ENCODE assay signal across 33 mouse cellular contexts in genomic region chr8:26729351-26729750, GRCm38 (mm10).
"Had no signal": no experiment of that assay in that cellular context is flagged by ENCODE, and none has a peak within 500 bp of the region (broad histone marks: within the 10 kb centered on the region; RNA-seq: fewer than 3 reads in every experiment).

No protein-coding gene starts in this region.

- H3K27me3 ChIP-seq: heart, embryonic 12.5 days; hindbrain, embryonic 12.5 days; hindbrain, embryonic 15.5 days; intestine, embryonic 15.5 days; kidney, embryonic 15.5 days had no signal

- H3K27ac ChIP-seq: heart, embryonic 13.5 days; heart, embryonic 15.5 days; hindbrain, embryonic 10.5 days; hindbrain, embryonic 12.5 days; hindbrain, embryonic 14.5 days; hindbrain, embryonic 15.5 days; hindbrain, postnatal 0 days; intestine, embryonic 15.5 days; kidney, embryonic 15.5 days; kidney, postnatal 0 days; layer of hippocampus, adult 2 months; left cerebral cortex, adult 2 months had no signal

- H3K9me3 ChIP-seq: heart, embryonic 12.5 days; heart, embryonic 13.5 days; heart, embryonic 15.5 days; hindbrain, embryonic 10.5 days; hindbrain, embryonic 12.5 days; hindbrain, embryonic 15.5 days; intestine, embryonic 15.5 days; kidney, embryonic 15.5 days had no signal

- H3K4me2 ChIP-seq: heart, embryonic 11.5 days; heart, embryonic 12.5 days; heart, embryonic 13.5 days; heart, embryonic 15.5 days; hindbrain, embryonic 12.5 days; hindbrain, embryonic 14.5 days; hindbrain, embryonic 15.5 days; intestine, embryonic 15.5 days; kidney, embryonic 15.5 days had no signal

- H3K36me3 ChIP-seq: heart, embryonic 12.5 days; heart, embryonic 13.5 days; heart, embryonic 15.5 days; hindbrain, embryonic 10.5 days; hindbrain, embryonic 12.5 days; hindbrain, embryonic 15.5 days; intestine, embryonic 15.5 days; kidney, embryonic 15.5 days had no signal

- H3K4me1 ChIP-seq: heart, embryonic 15.5 days; hindbrain, embryonic 10.5 days; hindbrain, embryonic 12.5 days; hindbrain, embryonic 15.5 days; intestine, embryonic 15.5 days had no signal

- H3K9ac ChIP-seq: heart, embryonic 12.5 days; heart, embryonic 13.5 days; heart, embryonic 15.5 days; hindbrain, embryonic 12.5 days; hindbrain, embryonic 14.5 days; hindbrain, embryonic 15.5 days; intestine, embryonic 15.5 days; kidney, embryonic 15.5 days had no signal

- DNase-seq: heart, postnatal 10 days; heart, postnatal 14 days; heart, postnatal 36 days; heart, postnatal 4 days; kidney, adult 18-20 months; kidney, adult 2 months; kidney, adult 8-10 months; kidney, adult 9 months; kidney, postnatal 10 days; kidney, postnatal 14 days; kidney, postnatal 25 days; kidney, postnatal 36 days; kidney, postnatal 4 days; layer of hippocampus, adult 9-11 months; layer of hippocampus, postnatal 36 days had no signal

- ATAC-seq: hindbrain, embryonic 16.5 days; hindbrain, postnatal 0 days; inflammation-experienced regulatory T-cells, adult 6 months; intestine, embryonic 15.5 days; intestine, embryonic 16.5 days; intestine, postnatal 0 days had no signal

- H3K4me3 ChIP-seq: heart, embryonic 12.5 days; heart, embryonic 13.5 days; heart, embryonic 15.5 days; hindbrain, embryonic 10.5 days; hindbrain, embryonic 12.5 days; hindbrain, embryonic 15.5 days; intestine, embryonic 15.5 days; kidney, embryonic 15.5 days; layer of hippocampus, adult 2 months; left cerebral cortex, adult 2 months had no signal
